Mouse (Mus musculus): Measurements from ENCODE around the gene Psmc6. TPM values are rescaled to one million over a fixed set of nuclear protein-coding genes. Genes with fewer than 3 reads are reported as not detected.

Gene Psmc6
- total and polyA plus RNA-seq, 3 experiments, result 90.3 to 288 (median 193) TPM

GRCm38 (mm10) chr14:45385596-45385995 lies 56.0 kb downstream of the Psmc6 start:
- Histone ChIP-seq H3K27ac (ENCODE audit: insufficient read depth, low read depth) (peak overlapping the region; percentile 58; the same call in 1 of the 2 replicates), H3K36me3 (replicated peaks in 1 of 2; ENCODE audit: control insufficient read depth in 1 of 2, insufficient read depth in 1 of 2, low read length in 1 of 2) (peaks cover 14 to 40% of the 10 kb centered on the region in 2 experiments), H3K9me3 (replicated peaks; ENCODE audit: low read length) (no peaks in the 10 kb centered on the region), H3K4me2 (ENCODE audit: insufficient read depth, low read depth, poor library complexity, severe bottlenecking) (no peak overlapping the region), H3K27me3 (replicated peaks) (no peaks in the 10 kb centered on the region), H3K4me3 (replicated peaks in 1 of 3; ENCODE audit: low read depth in 2 of 3, low read length in 2 of 3, poor library complexity in 1 of 3) (no peak overlapping the region), H3K4me1 (ENCODE audit: control insufficient read depth in 1 of 2, insufficient read depth in 2 of 2) (peaks cover 6 to 24% of the 10 kb centered on the region in 2 experiments; a peak in 3 of 4 replicates), H3K79me2 (replicated peaks; ENCODE audit: control insufficient read depth, extremely low read depth, insufficient read depth, poor library complexity, severe bottlenecking) (peaks cover 20% of the 10 kb centered on the region), H3K9ac (ENCODE audit: insufficient read depth, low read depth) (peak overlapping the region; percentile 85)
- DNase-seq (ENCODE audit: extremely low read depth), result no peak
- in situ Hi-C loops (cut with MboI; ENCODE audit: low pct_ligation_motif_present, low pct_unique_long_range_greater_than_20kb, low sequenced_read_pairs), result no loop called here
- TF ChIP-seq USF2 (conservative IDR thresholded peaks at IDR 0.05; ENCODE audit: low read depth, low read length) (no peak), JUN (IDR thresholded peaks at IDR 0.05; ENCODE audit: insufficient read depth, low read depth, low read length) (0 out of 2 replicates have a peak, but pooled peaks have one; percentile 19)
- dilution Hi-C loops (cut with MboI; ENCODE audit: extremely low pct_ligation_motif_present, extremely low pct_unique_long_range_greater_than_20kb, low sequenced_read_pairs), result no loop called here

GRCm38 (mm10) chr14:45387480-45387879 lies 57.9 kb downstream of the Psmc6 start:
- H3K9ac ChIP-seq (ENCODE audit: insufficient read depth, low read depth), result peak overlapping the region; percentile 85
- in situ Hi-C loops (cut with MboI; ENCODE audit: low pct_ligation_motif_present, low pct_unique_long_range_greater_than_20kb, low sequenced_read_pairs) (no loop called here), dilution Hi-C loops (cut with MboI; ENCODE audit: extremely low pct_ligation_motif_present, extremely low pct_unique_long_range_greater_than_20kb, low sequenced_read_pairs) (no loop called here)

GRCm38 (mm10) chr14:45388345-45389181 lies 59.0 kb downstream of the Psmc6 start:
- Histone ChIP-seq H3K27ac (ENCODE audit: insufficient read depth, low read depth) (peak overlapping the region; percentile 75), H3K27me3 (replicated peaks) (no peaks in the 10 kb centered on the region), H3K9ac (ENCODE audit: insufficient read depth, low read depth) (peak overlapping the region; percentile 88), H3K4me1 (ENCODE audit: control insufficient read depth in 1 of 2, insufficient read depth in 2 of 2) (peaks cover 6 to 24% of the 10 kb centered on the region in 2 experiments; a peak in 3 of 4 replicates), H3K9me3 (replicated peaks; ENCODE audit: low read length) (no peaks in the 10 kb centered on the region), H3K4me2 (ENCODE audit: insufficient read depth, low read depth, poor library complexity, severe bottlenecking) (peak overlapping the region; percentile 83), H3K36me3 (replicated peaks in 1 of 2; ENCODE audit: control insufficient read depth in 1 of 2, insufficient read depth in 1 of 2, low read length in 1 of 2) (peaks cover 0 to 13% of the 10 kb centered on the region in 2 experiments), H3K4me3 (replicated peaks in 1 of 3; ENCODE audit: low read depth in 2 of 3, low read length in 2 of 3, poor library complexity in 1 of 3) (peak overlapping the region; percentile 76 to 84 (median 80)), H3K79me2 (replicated peaks; ENCODE audit: control insufficient read depth, extremely low read depth, insufficient read depth, poor library complexity, severe bottlenecking) (peaks cover 20% of the 10 kb centered on the region)
- DNase-seq (ENCODE audit: extremely low read depth), result peak; percentile 85
- dilution Hi-C loops (cut with MboI; ENCODE audit: extremely low pct_ligation_motif_present, extremely low pct_unique_long_range_greater_than_20kb, low sequenced_read_pairs) (no loop called here), in situ Hi-C loops (cut with MboI; ENCODE audit: low pct_ligation_motif_present, low pct_unique_long_range_greater_than_20kb, low sequenced_read_pairs) (no loop called here)
- TF ChIP-seq MYC (IDR thresholded peaks at IDR 0.05; ENCODE audit: low read depth, low read length), result 0 out of 2 replicates have a peak, but pooled peaks have one; percentile 66
- no peak for TF ChIP-seq PAX5 (IDR thresholded peaks at IDR 0.05; ENCODE audit: low read length)
- no peak for TF ChIP-seq CHD1 (IDR thresholded peaks at IDR 0.05; ENCODE audit: low read depth, low read length)
- TF ChIP-seq MXI1 (IDR thresholded peaks at IDR 0.05; ENCODE audit: low read depth, low read length), result peak; percentile 89; the same call in 1 of the 2 replicates
- TF ChIP-seq UBTF (IDR thresholded peaks at IDR 0.05; ENCODE audit: low read depth, low read length), result peak; percentile 69; the same call in 1 of the 2 replicates
- TF ChIP-seq EP300 (IDR thresholded peaks at IDR 0.05; ENCODE audit: low read length), result no peak
- TF ChIP-seq SMC3 (IDR thresholded peaks at IDR 0.05; ENCODE audit: low read depth, low read length), result no peak
- peak; percentile 21; the same call in 1 of the 2 replicates for TF ChIP-seq ZMIZ1 (IDR thresholded peaks at IDR 0.05; ENCODE audit: low read depth, low read length)
- peak; percentile 56; the same call in 1 of the 2 replicates for TF ChIP-seq POLR2AphosphoS2 (IDR thresholded peaks at IDR 0.05; ENCODE audit: low read depth, low read length)
- no peak for TF ChIP-seq ZKSCAN1 (IDR thresholded peaks at IDR 0.05; ENCODE audit: borderline replicate concordance, low read depth, low read length)
- TF ChIP-seq BHLHE40 (IDR thresholded peaks at IDR 0.05; ENCODE audit: low read depth, low read length), result peak; percentile 83
- TF ChIP-seq TBP (conservative IDR thresholded peaks at IDR 0.05; ENCODE audit: low read depth, low read length), result peak; percentile 60; the same call in 1 of the 2 replicates
- TF ChIP-seq ZC3H11A (IDR thresholded peaks at IDR 0.05; ENCODE audit: low read depth, low read length), result no peak
- no peak for TF ChIP-seq USF2 (conservative IDR thresholded peaks at IDR 0.05; ENCODE audit: low read depth, low read length)
- TF ChIP-seq JUN (IDR thresholded peaks at IDR 0.05; ENCODE audit: insufficient read depth, low read depth, low read length), result no peak
- no peak for TF ChIP-seq MAX (IDR thresholded peaks at IDR 0.05; ENCODE audit: low read length)
- TF ChIP-seq RCOR1 (conservative IDR thresholded peaks at IDR 0.05; ENCODE audit: low read depth, low read length), result no peak
- TF ChIP-seq USF1 (IDR thresholded peaks at IDR 0.05; ENCODE audit: low read depth, low read length), result no peak; the same call in 1 of the 2 replicates
- no peak for TF ChIP-seq IRF4 (IDR thresholded peaks at IDR 0.05; ENCODE audit: low read depth, low read length)
- no peak for TF ChIP-seq CHD2 (IDR thresholded peaks at IDR 0.05; ENCODE audit: low read length)
- TF ChIP-seq CTCF (conservative IDR thresholded peaks at IDR 0.05 in 1 of 2, IDR thresholded peaks at IDR 0.05 in 1 of 2; ENCODE audit: low read depth in 2 of 2, low read length in 2 of 2), result no peak

More at GRCm38 (mm10) chr14:45387480-45387879, 57.9 kb downstream of the Psmc6 start:
- DNase-seq (ENCODE audit: extremely low read depth), result peak; percentile 33
- Histone ChIP-seq H3K9me3 (replicated peaks; ENCODE audit: low read length) (no peaks in the 10 kb centered on the region), H3K4me1 (ENCODE audit: control insufficient read depth in 1 of 2, insufficient read depth in 2 of 2) (peaks cover 6 to 24% of the 10 kb centered on the region in 2 experiments; a peak in 3 of 4 replicates), H3K79me2 (replicated peaks; ENCODE audit: control insufficient read depth, extremely low read depth, insufficient read depth, poor library complexity, severe bottlenecking) (peaks cover 20% of the 10 kb centered on the region), H3K27ac (ENCODE audit: insufficient read depth, low read depth) (peak overlapping the region; percentile 62), H3K4me2 (ENCODE audit: insufficient read depth, low read depth, poor library complexity, severe bottlenecking) (peak overlapping the region; percentile 69), H3K4me3 (replicated peaks in 1 of 3; ENCODE audit: low read depth in 2 of 3, low read length in 2 of 3, poor library complexity in 1 of 3) (peak overlapping the region; percentile 76 to 80 (median 78)), H3K27me3 (replicated peaks) (no peaks in the 10 kb centered on the region), H3K36me3 (replicated peaks in 1 of 2; ENCODE audit: control insufficient read depth in 1 of 2, insufficient read depth in 1 of 2, low read length in 1 of 2) (peaks cover 2 to 22% of the 10 kb centered on the region in 2 experiments)
- peak; percentile 21; the same call in 1 of the 2 replicates for TF ChIP-seq HCFC1 (IDR thresholded peaks at IDR 0.05; ENCODE audit: low read depth, low read length)
- no peak for TF ChIP-seq PAX5 (IDR thresholded peaks at IDR 0.05; ENCODE audit: low read length)
- no peak for TF ChIP-seq MAFK (IDR thresholded peaks at IDR 0.05; ENCODE audit: insufficient replicate concordance, low read length)

All from CH12.LX (cell line).